Mouse (Mus musculus) intestine, embryonic 16.5 days (tissue): Measurements from ENCODE around the gene Rnf168. TPM values are rescaled to one million over a fixed set of nuclear protein-coding genes. Genes with fewer than 3 reads are reported as not detected.

Experiments
- ATAC-seq: fragments of 200-750 bp; cut with Nextera tagmentation; 2 replicates; pipeline ENCODE4 v1.8.0; 2017; ENCODE audit warnings: moderate TSS enrichment, moderate library complexity
- H3K27ac ChIP-seq: fragments of 300-500 bp; sonication (generic); 2 replicates; pipeline ENCODE4 v1.5.1; 2014; ENCODE audit warnings: mild to moderate bottlenecking, low read length
- H3K27me3 ChIP-seq: fragments of 300-500 bp; sonication (generic); replicated peaks from 2 replicates; pipeline ENCODE4 v1.6.1; 2014; ENCODE audit warnings: low read length, control low read depth, mixed read lengths; ENCODE audit not compliant: control insufficient read depth, insufficient read depth
- H3K36me3 ChIP-seq: fragments of 300-500 bp; sonication (generic); 2 replicates; pipeline ENCODE4 v1.6.1; 2014; ENCODE audit warnings: low read length, control low read depth; ENCODE audit not compliant: control insufficient read depth, insufficient read depth
- H3K4me1 ChIP-seq: fragments of 300-500 bp; sonication (generic); 2 replicates; pipeline ENCODE4 v1.6.1; 2014; ENCODE audit warnings: low read length, control low read depth, mixed read lengths; ENCODE audit not compliant: control insufficient read depth, insufficient read depth
- H3K4me2 ChIP-seq: fragments of 300-500 bp; sonication (generic); 2 replicates; pipeline ENCODE4 v1.6.1; 2014; ENCODE audit warnings: low read depth, low read length, control low read depth
- H3K4me3 ChIP-seq: fragments of 300-500 bp; sonication (generic); 2 replicates; pipeline ENCODE4 v1.5.1; 2014; ENCODE audit warnings: mild to moderate bottlenecking, low read length
- H3K9ac ChIP-seq: fragments of 300-500 bp; sonication (generic); 2 replicates; pipeline ENCODE4 v1.6.1; 2014; ENCODE audit warnings: low read depth, low read length
- H3K9me3 ChIP-seq: fragments of 300-500 bp; sonication (generic); 2 replicates; pipeline ENCODE4 v1.6.1; 2016; ENCODE audit warnings: low read length, control low read depth; ENCODE audit not compliant: control insufficient read depth
- WGBS: fragments of 180-500 bp; shearing (Covaris S2); extraction: QIAGEN DNeasy Blood & Tissue Kit; methylation state at CpG from one replicate; pipeline ENCODE4 v1.1.7; 2014; 5-methylcytosine and 5-hydroxymethylcytosine counted together
- microRNA counts: library from miRNA; unstranded; fragments of <30 nt; microRNA quantifications from one replicate; lab custom pipeline; 2016
- microRNA-seq: library from miRNA; unstranded; fragments of <30 nt; microRNA quantifications from one replicate; pipeline ENCODE4, GENCODE M21; 2016
- polyA plus RNA-seq: library from polyadenylated mRNA; unstranded; fragments of >200 nt; fragmentation: Nextera tagmentation; extraction: Ambion mirVana; gene quantifications from 2 replicates; pipeline ENCODE4 v1.2.1, GENCODE M21; 2015

Rnf168 gene
- polyA plus RNA-seq, 1 experiment from 2014 or later, result 16.8 TPM

GRCm38 (mm10) chr16:32335146-32335545 is 57.9 kb downstream of the Rnf168 start:
- Histone ChIP-seq H3K27ac (no peak overlapping the region), H3K4me3 (no peak overlapping the region), H3K27me3 (no peaks in the 10 kb centered on the region), H3K4me1 (peaks cover 2% of the 10 kb centered on the region; the same call in 1 of the 2 replicates), H3K9ac (no peak overlapping the region), H3K9me3 (no peaks in the 10 kb centered on the region), H3K36me3 (no peaks in the 10 kb centered on the region), H3K4me2 (no peak overlapping the region)
- no peak for ATAC-seq
- WGBS, result 90% methylated on average over 5 of the region's 5 CpGs

GRCm38 (mm10) chr16:32336026-32336780 is 58.9 kb downstream of the Rnf168 start:
- H3K9me3 ChIP-seq, result no peaks in the 10 kb centered on the region
- no peak overlapping the region for H3K4me3 ChIP-seq
- H3K27ac ChIP-seq, result no peak overlapping the region
- WGBS, result 69% methylated on average over 7 of the region's 7 CpGs
- no peak overlapping the region for H3K9ac ChIP-seq
- H3K27me3 ChIP-seq, result no peaks in the 10 kb centered on the region
- H3K4me2 ChIP-seq, result no peak overlapping the region
- H3K4me1 ChIP-seq, result no peaks in the 10 kb centered on the region; the same call in 1 of the 2 replicates
- no peaks in the 10 kb centered on the region for H3K36me3 ChIP-seq
- ATAC-seq, result no peak

- Histone ChIP-seq H3K9ac (no peak overlapping the region), H3K36me3 (no peaks in the 10 kb centered on the region), H3K9me3 (no peaks in the 10 kb centered on the region), H3K4me1 (no peaks in the 10 kb centered on the region; the same call in 1 of the 2 replicates), H3K27me3 (no peaks in the 10 kb centered on the region), H3K27ac (no peak overlapping the region), H3K4me3 (no peak overlapping the region), H3K4me2 (no peak overlapping the region)
- no peak for ATAC-seq
Observed at GRCm38 (mm10) chr16:32337001-32337400, 59.7 kb downstream of the Rnf168 start.

- no peak overlapping the region for H3K4me2 ChIP-seq
- no peaks in the 10 kb centered on the region for H3K9me3 ChIP-seq
- H3K36me3 ChIP-seq, result no peaks in the 10 kb centered on the region
- 61% methylated on average over 1 of the region's 1 CpGs for WGBS
- no peak for ATAC-seq
- H3K9ac ChIP-seq, result no peak overlapping the region
- H3K4me1 ChIP-seq, result no peaks in the 10 kb centered on the region; the same call in 1 of the 2 replicates
- H3K4me3 ChIP-seq, result no peak overlapping the region
- H3K27me3 ChIP-seq, result no peaks in the 10 kb centered on the region
- H3K27ac ChIP-seq, result no peak overlapping the region
Observed at GRCm38 (mm10) chr16:32340451-32340850, 63.2 kb downstream of the Rnf168 start.

- Histone ChIP-seq H3K4me3 (no peak overlapping the region), H3K4me1 (no peaks in the 10 kb centered on the region), H3K27me3 (no peaks in the 10 kb centered on the region), H3K9me3 (no peaks in the 10 kb centered on the region), H3K4me2 (no peak overlapping the region), H3K36me3 (no peaks in the 10 kb centered on the region), H3K9ac (no peak overlapping the region), H3K27ac (no peak overlapping the region)
- ATAC-seq, result no peak
Observed at GRCm38 (mm10) chr16:32345521-32345920, 68.3 kb downstream of the Rnf168 start.

- no peak for ATAC-seq
Observed at GRCm38 (mm10) chr16:32350776-32351175, 73.5 kb downstream of the Rnf168 start.

More at GRCm38 (mm10) chr16:32350776-32351175, 73.5 kb downstream of the Rnf168 start:
- WGBS, result 93% methylated on average over 3 of the region's 3 CpGs
- Histone ChIP-seq H3K36me3 (0 out of 2 replicates have a peak, but pooled peaks cover 5% of the 10 kb centered on the region), H3K4me2 (no peak overlapping the region), H3K9ac (no peak overlapping the region), H3K4me3 (no peak overlapping the region), H3K4me1 (no peaks in the 10 kb centered on the region), H3K27ac (no peak overlapping the region), H3K27me3 (no peaks in the 10 kb centered on the region), H3K9me3 (no peaks in the 10 kb centered on the region)

MicroRNAs within 50 kb of the gene (microRNA counts, 519-probe panel; counts per million panel counts)
- 1,600 counts per million, percentile 16 among the panel's probes with 10 or more counts for microRNA mmu-miR-1946a (lab: Ali Mortazavi, UCI)

Small RNAs within 50 kb of the gene (microRNA-seq; reads per million reads assigned to microRNA genes)
- gene Mir1946a, result not detected

Other genes starting within 250 kb of the Rnf168 start
- 34.5 and 34.6 TPM in 2 replicates for gene Pak2, start 198.1 kb upstream of the Rnf168 start, polyA plus RNA-seq
- 108 and 109 TPM in 2 replicates for gene Pigx, start 177.7 kb upstream of the Rnf168 start, polyA plus RNA-seq
- 26.1 and 29.3 TPM in 2 replicates for gene Cep19, start 177.7 kb upstream of the Rnf168 start, polyA plus RNA-seq
- 13.1 and 13.3 TPM in 2 replicates for gene Nrros, start 111.9 kb upstream of the Rnf168 start, polyA plus RNA-seq
- not detected in 2 replicates for gene Bex6, start 97.6 kb upstream of the Rnf168 start, polyA plus RNA-seq
- gene Fbxo45, start 30.3 kb upstream of the Rnf168 start, polyA plus RNA-seq, result 2.6 and 2.7 TPM in 2 replicates
- 17.2 and 17.6 TPM in 2 replicates for gene Wdr53, start 30.2 kb upstream of the Rnf168 start, polyA plus RNA-seq
- not detected in 2 replicates for gene Smco1, start 6.0 kb upstream of the Rnf168 start, polyA plus RNA-seq
- 13.6 and 14.7 TPM in 2 replicates for gene Ubxn7, start 54.8 kb downstream of the Rnf168 start, polyA plus RNA-seq
- not detected in 2 replicates for gene Tm4sf19, start 123.0 kb downstream of the Rnf168 start, polyA plus RNA-seq
- gene Tctex1d2, start 142.2 kb downstream of the Rnf168 start, polyA plus RNA-seq, result 32.5 and 34.0 TPM in 2 replicates
- gene Pcyt1a, start 153.5 kb downstream of the Rnf168 start, polyA plus RNA-seq, result 79.9 and 83.0 TPM in 2 replicates
- gene Slc51a, start 210.4 kb downstream of the Rnf168 start, polyA plus RNA-seq, result 157 and 177 TPM in 2 replicates
- 2.1 and 3.0 TPM in 2 replicates for gene Zdhhc19, start 218.8 kb downstream of the Rnf168 start, polyA plus RNA-seq